Mouse (Mus musculus) forebrain, embryonic 13.5 days (tissue): ENCODE measurements around the gene Fbxo36. TPM values are rescaled to one million over a fixed set of nuclear protein-coding genes. Genes with fewer than 3 reads are reported as not detected.

ENCODE experiments used
- ATAC-seq: fragments of 200-750 bp; cut with Nextera tagmentation; 2 replicates; pipeline ENCODE4 v1.8.0; 2017
- H3K27ac ChIP-seq: fragments of 300-500 bp; sonication (generic); 2 replicates; pipeline ENCODE4 v1.5.1; 2015; ENCODE audit warnings: inconsistent platforms, mild to moderate bottlenecking, moderate library complexity
- H3K27me3 ChIP-seq: fragments of 300-500 bp; sonication (generic); 2 replicates; pipeline ENCODE4 v1.6.1; 2015; ENCODE audit warnings: mild to moderate bottlenecking, inconsistent platforms
- H3K36me3 ChIP-seq: fragments of 300-500 bp; sonication (generic); 2 replicates; pipeline ENCODE4 v1.6.1; 2015; ENCODE audit warnings: mild to moderate bottlenecking, inconsistent platforms; ENCODE audit not compliant: poor library complexity, severe bottlenecking
- H3K4me1 ChIP-seq: fragments of 300-500 bp; sonication (generic); 2 replicates; pipeline ENCODE4 v1.6.1; 2015; ENCODE audit warnings: inconsistent platforms
- H3K4me2 ChIP-seq: fragments of 300-500 bp; sonication (generic); 2 replicates; pipeline ENCODE4 v1.6.1; 2015; ENCODE audit warnings: inconsistent platforms, mild to moderate bottlenecking, moderate library complexity
- H3K4me3 ChIP-seq: fragments of 300-500 bp; sonication (generic); 2 replicates; pipeline ENCODE4 v1.5.1; 2015; ENCODE audit warnings: mild to moderate bottlenecking, inconsistent platforms
- H3K9ac ChIP-seq: fragments of 300-500 bp; sonication (generic); 2 replicates; pipeline ENCODE4 v1.6.1; 2015; ENCODE audit warnings: mild to moderate bottlenecking, inconsistent platforms
- H3K9me3 ChIP-seq: fragments of 300-500 bp; sonication (generic); replicated peaks from 2 replicates; pipeline ENCODE4 v1.6.1; 2016; ENCODE audit warnings: inconsistent platforms
- WGBS: fragments of 180-500 bp; shearing (Covaris S2); methylation state at CpG from one replicate; pipeline ENCODE4 v1.1.7; 2015; 5-methylcytosine and 5-hydroxymethylcytosine counted together
- polyA plus RNA-seq: library from polyadenylated mRNA; unstranded; fragments of >200 nt; fragmentation: Nextera tagmentation; extraction: Ambion mirVana; gene quantifications from 2 replicates; pipeline ENCODE4 v1.2.1, GENCODE M21; 2015

The Fbxo36 gene
- polyA plus RNA-seq, 1 experiment from 2014 or later: 9.7 TPM

- no peaks in the 10 kb centered on the region for H3K27me3 ChIP-seq
- ATAC-seq: no peak
- 15% methylated on average over 2 of the region's 2 CpGs for whole genome bisulfite sequencing
- H3K36me3 ChIP-seq: no peaks in the 10 kb centered on the region
- no peaks in the 10 kb centered on the region for H3K9me3 ChIP-seq
- H3K9ac ChIP-seq: no peak overlapping the region
- H3K4me1 ChIP-seq: no peaks in the 10 kb centered on the region
- H3K4me3 ChIP-seq: no peak overlapping the region
- H3K4me2 ChIP-seq: no peak overlapping the region
- no peak overlapping the region for H3K27ac ChIP-seq
These were observed 42.5 kb downstream of the Fbxo36 start for GRCm38 (mm10) chr1:84882066-84882532.

- no peak for ATAC-seq
- H3K9me3 ChIP-seq: no peaks in the 10 kb centered on the region
- H3K9ac ChIP-seq: no peak overlapping the region
- H3K4me1 ChIP-seq: no peaks in the 10 kb centered on the region
- no peaks in the 10 kb centered on the region for H3K27me3 ChIP-seq
- no peak overlapping the region for H3K4me3 ChIP-seq
- H3K4me2 ChIP-seq: no peak overlapping the region
- no peak overlapping the region for H3K27ac ChIP-seq
- 91% methylated on average over 4 of the region's 4 CpGs for WGBS
- H3K36me3 ChIP-seq: no peaks in the 10 kb centered on the region
These were observed 43.3 kb downstream of the Fbxo36 start for GRCm38 (mm10) chr1:84882937-84883336.

- no peak overlapping the region for H3K27ac ChIP-seq
- H3K4me3 ChIP-seq: no peak overlapping the region
- 67% methylated on average over 4 of the region's 4 CpGs for WGBS
- no peaks in the 10 kb centered on the region for H3K36me3 ChIP-seq
- ATAC-seq: no peak
- H3K9ac ChIP-seq: no peak overlapping the region
- H3K9me3 ChIP-seq: no peaks in the 10 kb centered on the region
- no peak overlapping the region for H3K4me2 ChIP-seq
- no peaks in the 10 kb centered on the region for H3K4me1 ChIP-seq
- H3K27me3 ChIP-seq: no peaks in the 10 kb centered on the region
These were observed 44.2 kb downstream of the Fbxo36 start for GRCm38 (mm10) chr1:84883889-84884288.

GRCm38 (mm10) chr1:84885174-84885573 is 45.5 kb downstream of the Fbxo36 start:
- Histone ChIP-seq H3K4me2 (no peak overlapping the region), H3K9me3 (no peaks in the 10 kb centered on the region), H3K27me3 (no peaks in the 10 kb centered on the region), H3K9ac (no peak overlapping the region), H3K4me1 (peaks cover 10% of the 10 kb centered on the region), H3K36me3 (no peaks in the 10 kb centered on the region), H3K4me3 (no peak overlapping the region), H3K27ac (no peak overlapping the region)
- no peak for ATAC-seq
- 84% methylated on average over 3 of the region's 3 CpGs for WGBS

GRCm38 (mm10) chr1:84885921-84886320 is 46.3 kb downstream of the Fbxo36 start:
- no peaks in the 10 kb centered on the region for H3K27me3 ChIP-seq
- H3K4me3 ChIP-seq: no peak overlapping the region
- no peaks in the 10 kb centered on the region for H3K36me3 ChIP-seq
- no peak for ATAC-seq
- no peak overlapping the region for H3K27ac ChIP-seq
- WGBS: 88% methylated on average over 6 of the region's 6 CpGs
- H3K4me2 ChIP-seq: no peak overlapping the region
- peaks cover 16% of the 10 kb centered on the region for H3K4me1 ChIP-seq
- H3K9ac ChIP-seq: no peak overlapping the region
- no peaks in the 10 kb centered on the region for H3K9me3 ChIP-seq

GRCm38 (mm10) chr1:84889330-84890004 is 49.8 kb downstream of the Fbxo36 start:
- peaks cover 16% of the 10 kb centered on the region for H3K4me1 ChIP-seq
- H3K9me3 ChIP-seq: no peaks in the 10 kb centered on the region
- H3K36me3 ChIP-seq: no peaks in the 10 kb centered on the region
- H3K27ac ChIP-seq: peak overlapping the region; percentile 63; the same call in 1 of the 2 replicates
- 35% methylated on average over 8 of the region's 8 CpGs for WGBS
- no peaks in the 10 kb centered on the region for H3K27me3 ChIP-seq
- peak; percentile 57; the same call in 1 of the 2 replicates for ATAC-seq
- H3K4me2 ChIP-seq: peak overlapping the region; percentile 34
- H3K4me3 ChIP-seq: no peak overlapping the region
- H3K9ac ChIP-seq: no peak overlapping the region

- no peak overlapping the region for H3K9ac ChIP-seq
- no peaks in the 10 kb centered on the region for H3K27me3 ChIP-seq
- no peaks in the 10 kb centered on the region for H3K9me3 ChIP-seq
- no peaks in the 10 kb centered on the region for H3K36me3 ChIP-seq
- ATAC-seq: peak; percentile 87
- peak overlapping the region; percentile 63 for H3K27ac ChIP-seq
- H3K4me2 ChIP-seq: peak overlapping the region; percentile 34
- no peak overlapping the region for H3K4me3 ChIP-seq
- 1% methylated on average over 7 of the region's 7 CpGs for WGBS
- H3K4me1 ChIP-seq: peaks cover 16% of the 10 kb centered on the region
These were observed 50.4 kb downstream of the Fbxo36 start for GRCm38 (mm10) chr1:84890005-84890393.

- H3K36me3 ChIP-seq: no peaks in the 10 kb centered on the region
- no peak overlapping the region for H3K9ac ChIP-seq
- no peaks in the 10 kb centered on the region for H3K9me3 ChIP-seq
- H3K4me2 ChIP-seq: no peak overlapping the region; the same call in 1 of the 2 replicates
- 0 out of 2 replicates have a peak, but pooled peaks have one; percentile 6 for ATAC-seq
- peaks cover 16% of the 10 kb centered on the region for H3K4me1 ChIP-seq
- H3K4me3 ChIP-seq: no peak overlapping the region
- no peaks in the 10 kb centered on the region for H3K27me3 ChIP-seq
- peak overlapping the region; percentile 63 for H3K27ac ChIP-seq
- WGBS: 59% methylated on average over 7 of the region's 7 CpGs
These were observed 50.9 kb downstream of the Fbxo36 start for GRCm38 (mm10) chr1:84890503-84890902.

- no peaks in the 10 kb centered on the region for H3K9me3 ChIP-seq
- WGBS: 86% methylated on average over 9 of the region's 9 CpGs
- ATAC-seq: no peak
These were observed 52.1 kb downstream of the Fbxo36 start for GRCm38 (mm10) chr1:84891746-84892145.

GRCm38 (mm10) chr1:84897364-84897763 is 57.7 kb downstream of the Fbxo36 start:
- H3K36me3 ChIP-seq: no peaks in the 10 kb centered on the region
- no peak overlapping the region for H3K9ac ChIP-seq
- WGBS: 85% methylated on average over 6 of the region's 6 CpGs
- H3K27me3 ChIP-seq: no peaks in the 10 kb centered on the region
- H3K27ac ChIP-seq: no peak overlapping the region
- H3K9me3 ChIP-seq: no peaks in the 10 kb centered on the region
- ATAC-seq: no peak
- H3K4me3 ChIP-seq: no peak overlapping the region
- no peaks in the 10 kb centered on the region for H3K4me1 ChIP-seq
- no peak overlapping the region for H3K4me2 ChIP-seq

More at GRCm38 (mm10) chr1:84891746-84892145, 52.1 kb downstream of the Fbxo36 start:
- no peak overlapping the region for H3K4me3 ChIP-seq
- no peak overlapping the region for H3K4me2 ChIP-seq
- H3K36me3 ChIP-seq: no peaks in the 10 kb centered on the region
- no peak overlapping the region for H3K27ac ChIP-seq
- H3K27me3 ChIP-seq: no peaks in the 10 kb centered on the region
- no peak overlapping the region for H3K9ac ChIP-seq
- H3K4me1 ChIP-seq: peaks cover 16% of the 10 kb centered on the region

GRCm38 (mm10) chr1:84899156-84899555 is 59.5 kb downstream of the Fbxo36 start:
- no peak overlapping the region for H3K4me2 ChIP-seq
- no peak overlapping the region for H3K27ac ChIP-seq
- H3K4me3 ChIP-seq: no peak overlapping the region
- no peaks in the 10 kb centered on the region for H3K9me3 ChIP-seq
- no peaks in the 10 kb centered on the region for H3K4me1 ChIP-seq
- H3K27me3 ChIP-seq: no peaks in the 10 kb centered on the region
- H3K9ac ChIP-seq: no peak overlapping the region
- 97% methylated on average over 6 of the region's 6 CpGs for WGBS
- no peak for ATAC-seq
- H3K36me3 ChIP-seq: peaks cover 3% of the 10 kb centered on the region; the same call in 1 of the 2 replicates

GRCm38 (mm10) chr1:84904467-84904866 is 64.8 kb downstream of the Fbxo36 start:
- Histone ChIP-seq H3K4me1 (no peaks in the 10 kb centered on the region), H3K27ac (no peak overlapping the region), H3K4me2 (no peak overlapping the region), H3K36me3 (peaks cover 3% of the 10 kb centered on the region; the same call in 1 of the 2 replicates), H3K4me3 (no peak overlapping the region), H3K9ac (no peak overlapping the region), H3K9me3 (no peaks in the 10 kb centered on the region), H3K27me3 (no peaks in the 10 kb centered on the region)
- 91% methylated on average over 2 of the region's 2 CpGs for WGBS
- no peak for ATAC-seq
